Mouse (Mus musculus) embryonic fibroblast, embryonic 13.5 days (primary cell): ENCODE data around the gene Mcf2l.

ENCODE experiments used
- CTCF ChIP-seq: IDR thresholded peaks from 2 replicates; pipeline ENCODE4 v1.5.1; 2011; ENCODE audit warnings: mild to moderate bottlenecking, control low read depth, low read length, moderate library complexity, borderline replicate concordance; ENCODE audit not compliant: insufficient read depth
- POLR2A ChIP-seq: IDR thresholded peaks from 2 replicates; pipeline ENCODE4 v1.6.1; 2011; ENCODE audit warnings: low read depth, mild to moderate bottlenecking, control low read depth, low read length, moderate library complexity

GRCm38 (mm10) chr8:12995481-12995880, 121.9 kb downstream of the Mcf2l start:
- TF ChIP-seq POLR2A (no peak), CTCF (no peak)
